Mouse (Mus musculus) spleen, adult 2 months (tissue): Measurements from ENCODE around the gene Ndc1. TPM values are rescaled to one million over a fixed set of nuclear protein-coding genes. Genes with fewer than 3 reads are reported as not detected.
"Not testable (repeated sequence)": the region's sequence is repeated elsewhere in the genome, so short reads cannot be mapped to it uniquely, and the experiment has no call there.

Source experiments
- DNase-seq, 2 experiments: peaks; one replicate each; pipeline versions ENCODE4 v3.0.0 to v3.0.0-alpha.2; 2012 to 2021; ENCODE audit warnings: low spot score in 2 of 2, low read depth in 1 of 2
- H3K27ac ChIP-seq: fragments of 200-500 bp; 2 replicates; pipeline ENCODE4 v1.5.1; 2012; ENCODE audit warnings: low read length, inconsistent platforms; ENCODE audit not compliant: insufficient read depth
- H3K27me3 ChIP-seq: fragments of 200-500 bp; 2 replicates; pipeline ENCODE4 v1.6.1; 2012; ENCODE audit warnings: mild to moderate bottlenecking, moderate library complexity, low read length, inconsistent platforms; ENCODE audit not compliant: control insufficient read depth, insufficient read depth
- H3K36me3 ChIP-seq: fragments of 200-500 bp; 2 replicates; pipeline ENCODE4 v1.6.1; 2012; ENCODE audit warnings: mild to moderate bottlenecking, low read length, inconsistent platforms; ENCODE audit not compliant: control insufficient read depth, insufficient read depth
- H3K4me1 ChIP-seq: fragments of 200-500 bp; 2 replicates; pipeline ENCODE4 v1.6.1; 2011; ENCODE audit warnings: inconsistent platforms; ENCODE audit not compliant: control insufficient read depth, insufficient read depth, insufficient read length
- H3K4me3 ChIP-seq: fragments of 200-500 bp; 2 replicates; pipeline ENCODE4 v1.5.1; 2011; ENCODE audit warnings: mild to moderate bottlenecking, inconsistent platforms; ENCODE audit not compliant: insufficient read depth, insufficient read length; ENCODE audit errors: extremely low read depth
- CTCF ChIP-seq: fragments of 200-500 bp; IDR thresholded peaks from 2 replicates; pipeline ENCODE4 v1.5.1; 2011; ENCODE audit warnings: mild to moderate bottlenecking, inconsistent platforms; ENCODE audit not compliant: insufficient read depth, insufficient read length, insufficient replicate concordance; ENCODE audit errors: extremely low read depth
- POLR2A ChIP-seq: fragments of 200-500 bp; IDR thresholded peaks from 2 replicates; pipeline ENCODE4 v1.6.1; 2011; ENCODE audit warnings: low read depth, low read length, inconsistent platforms
- WGBS: fragments of 180-500 bp; shearing (Covaris S2); methylation state at CpG from one replicate; pipeline ENCODE4 v1.1.7; 2018; 5-methylcytosine and 5-hydroxymethylcytosine counted together
- polyA plus RNA-seq: library from polyadenylated mRNA; depleted of rRNA; stranded (reverse); fragments of >200 nt; gene quantifications from 2 replicates; pipeline ENCODE4 v1.2.3, GENCODE M21; 2012

Gene Ndc1
- polyA plus RNA-seq, 1 experiment = 10.6 TPM

DNA sequence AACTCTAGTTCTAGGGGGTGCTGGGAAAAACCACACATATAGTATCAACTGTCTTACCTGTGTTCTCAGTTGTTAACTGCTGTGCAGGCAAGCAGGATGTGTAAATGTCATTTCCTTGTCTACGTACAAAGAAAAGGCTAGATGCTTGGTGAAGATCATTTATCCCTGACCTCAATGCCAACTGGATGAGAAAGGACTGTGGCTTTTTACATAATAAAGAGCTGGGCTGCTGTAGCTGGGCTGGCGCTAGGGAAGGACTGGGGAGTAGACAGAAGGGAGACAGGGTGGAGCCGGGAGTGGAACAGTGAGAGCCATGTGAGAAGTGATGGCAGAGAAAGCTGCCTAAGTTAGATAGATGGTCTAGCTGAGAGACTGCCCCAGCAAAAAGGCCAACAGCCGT, 4.8 kb upstream of the Ndc1 start:
- H3K27me3 ChIP-seq = no peaks in the 10 kb centered on the region
- DNase-seq = no peak
- no peak overlapping the region for H3K4me3 ChIP-seq
- H3K27ac ChIP-seq = no peak overlapping the region
- H3K36me3 ChIP-seq = peaks cover 4% of the 10 kb centered on the region; the same call in 1 of the 2 replicates
- no peak for TF ChIP-seq CTCF
- TF ChIP-seq POLR2A = no peak
- 84% methylated on average over 4 of the region's 4 CpGs for WGBS
- H3K4me1 ChIP-seq = peaks cover 3% of the 10 kb centered on the region; the same call in 1 of the 2 replicates

DNA sequence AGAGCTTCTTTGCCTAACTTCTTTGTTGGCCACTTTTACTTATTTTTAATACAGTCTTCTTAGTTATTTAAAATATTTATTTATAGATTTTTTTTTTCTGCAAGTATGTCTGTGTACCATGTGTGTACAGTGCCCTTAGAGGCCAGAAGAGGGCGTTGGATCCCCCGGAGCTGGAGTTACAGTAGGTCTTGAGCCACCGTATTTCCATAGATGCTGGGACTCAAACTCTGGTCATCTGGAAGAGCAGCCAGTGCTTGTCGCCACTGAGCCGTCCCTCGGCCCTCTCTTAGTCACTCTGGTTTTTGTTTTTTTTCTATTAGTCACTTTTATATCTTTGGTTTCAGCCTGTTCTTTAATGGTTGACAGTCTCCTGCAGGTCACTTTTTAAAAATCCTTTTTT, 4.0 kb upstream of the Ndc1 start:
- no peak for DNase-seq
- 85% methylated on average over 6 of the region's 6 CpGs for WGBS
- Histone ChIP-seq H3K36me3 (peaks cover 1% of the 10 kb centered on the region; the same call in 1 of the 2 replicates), H3K27me3 (no peaks in the 10 kb centered on the region), H3K4me1 (peaks cover 3% of the 10 kb centered on the region; the same call in 1 of the 2 replicates), H3K4me3 (no peak overlapping the region), H3K27ac (no peak overlapping the region)
- TF ChIP-seq POLR2A (no peak), CTCF (no peak)

- no peak overlapping the region; the same call in 1 of the 2 replicates for H3K27ac ChIP-seq
- DNase-seq = no peak
- H3K4me1 ChIP-seq = peaks cover 3% of the 10 kb centered on the region; the same call in 1 of the 2 replicates
- peaks cover 1% of the 10 kb centered on the region; the same call in 1 of the 2 replicates for H3K36me3 ChIP-seq
- 20% methylated on average over 5 of the region's 5 CpGs for WGBS
- no peak overlapping the region for H3K4me3 ChIP-seq
- H3K27me3 ChIP-seq = no peaks in the 10 kb centered on the region
- TF ChIP-seq CTCF = no peak
- TF ChIP-seq POLR2A = no peak
Measured at GRCm38 (mm10) chr4:107364190-107364639, 3.4 kb upstream of the Ndc1 start.

DNA sequence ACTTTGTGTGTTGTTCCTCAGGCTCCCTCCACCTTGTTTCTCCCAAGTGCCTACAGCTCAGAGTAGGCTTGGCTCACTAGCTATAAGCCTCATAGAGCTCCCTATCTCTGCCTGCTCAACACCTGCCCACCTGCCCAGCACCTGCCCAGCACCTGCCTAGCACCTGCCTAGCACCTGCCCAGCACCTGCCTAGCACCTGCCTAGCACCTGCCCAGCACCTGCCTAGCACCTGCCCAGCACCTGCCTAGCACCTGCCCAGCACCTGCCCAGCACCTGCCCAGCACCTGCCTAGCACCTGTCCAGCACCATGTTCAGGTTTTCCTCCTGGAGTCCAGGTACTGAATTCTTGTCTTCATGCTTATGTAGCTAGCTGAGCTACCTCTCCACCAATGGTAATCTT, 1.2 kb upstream of the Ndc1 start:
- not testable (repeated sequence) for H3K4me1 ChIP-seq, H3K27ac ChIP-seq, H3K36me3 ChIP-seq, H3K4me3 ChIP-seq, H3K27me3 ChIP-seq, DNase-seq

DNA sequence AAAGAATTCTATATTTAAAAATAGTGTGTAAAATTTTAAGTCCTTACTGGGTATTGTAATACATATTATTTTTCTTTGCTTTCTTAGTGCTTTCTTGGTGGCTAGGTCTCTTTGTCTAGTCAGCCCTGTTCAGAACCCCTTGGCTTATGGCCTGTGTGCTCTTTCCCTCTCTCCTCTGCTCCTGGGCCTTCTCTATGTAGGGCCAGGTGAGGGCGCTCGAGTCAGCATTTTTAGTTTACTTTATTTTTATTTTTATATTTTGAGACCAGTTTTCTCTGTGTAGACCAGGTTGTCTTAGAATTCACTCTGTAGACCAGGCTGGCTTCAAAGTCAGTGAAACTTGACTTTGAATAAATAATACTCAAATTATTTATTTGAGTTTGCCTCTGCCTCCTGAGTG, 4.7 kb downstream of the Ndc1 start:
- no peak for DNase-seq
- peaks cover 8% of the 10 kb centered on the region; the same call in 1 of the 2 replicates for H3K36me3 ChIP-seq
- TF ChIP-seq POLR2A = no peak
- TF ChIP-seq CTCF = no peak
- no peak overlapping the region for H3K27ac ChIP-seq
- WGBS = 50% methylated on average over 2 of the region's 2 CpGs
- H3K4me3 ChIP-seq = no peak overlapping the region
- H3K4me1 ChIP-seq = no peaks in the 10 kb centered on the region; the same call in 1 of the 2 replicates
- H3K27me3 ChIP-seq = no peaks in the 10 kb centered on the region

GRCm38 (mm10) chr4:107374677-107375076, 7.1 kb downstream of the Ndc1 start:
- Histone ChIP-seq H3K4me1 (no peaks in the 10 kb centered on the region), H3K36me3 (peaks cover 8% of the 10 kb centered on the region; the same call in 1 of the 2 replicates), H3K27me3 (no peaks in the 10 kb centered on the region), H3K27ac (no peak overlapping the region), H3K4me3 (no peak overlapping the region)
- DNase-seq = no peak
- 85% methylated on average over 4 of the region's 4 CpGs for WGBS
- TF ChIP-seq CTCF (no peak), POLR2A (no peak)

DNA sequence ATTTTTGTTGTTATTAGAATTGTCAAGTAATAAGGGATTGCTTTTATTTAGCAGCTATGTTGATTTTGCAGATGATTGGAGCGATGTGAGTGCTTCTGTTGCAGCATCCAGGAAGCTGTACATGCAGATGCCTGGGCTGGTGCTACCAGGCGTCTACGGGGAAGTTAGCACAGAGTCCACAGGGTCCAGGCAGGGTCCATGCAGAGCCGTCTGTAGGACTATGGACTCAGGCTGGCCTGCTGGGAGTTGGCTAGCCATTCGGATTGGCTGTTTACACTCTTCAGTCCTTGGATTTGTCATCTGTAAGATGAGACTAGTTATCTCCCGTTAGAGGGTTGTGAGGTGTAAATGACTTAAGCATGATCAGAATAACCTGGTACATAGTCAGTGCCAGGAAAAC, 11.4 kb downstream of the Ndc1 start:
- Histone ChIP-seq H3K27ac (no peak overlapping the region), H3K4me3 (no peak overlapping the region), H3K27me3 (no peaks in the 10 kb centered on the region), H3K36me3 (peaks cover 10% of the 10 kb centered on the region), H3K4me1 (no peaks in the 10 kb centered on the region)
- DNase-seq = no peak
- WGBS = 91% methylated on average over 6 of the region's 6 CpGs
- TF ChIP-seq CTCF (no peak), POLR2A (no peak)
